ENCODE assay signal across 20 mouse cellular contexts in the genomic region with DNA sequence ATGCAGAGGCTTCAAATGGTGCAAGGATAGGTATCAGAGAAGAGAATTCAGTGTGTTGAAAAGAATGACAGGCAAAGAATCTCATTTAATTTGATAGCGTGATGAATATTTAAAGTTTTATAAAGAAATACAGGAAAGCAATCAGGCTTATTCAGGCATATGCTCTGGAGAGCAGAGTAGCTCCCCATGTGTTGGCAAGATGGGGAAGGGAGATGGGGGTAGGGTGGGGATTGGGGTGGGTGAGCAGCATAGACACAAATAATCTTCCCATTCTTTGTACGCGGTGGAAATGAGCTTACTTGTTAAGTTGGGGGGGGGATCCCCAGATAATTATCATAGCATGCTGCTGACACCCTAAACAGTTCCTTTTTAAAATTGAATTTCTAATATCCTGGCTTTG. TPM values are rescaled to one million over a fixed set of nuclear protein-coding genes. Genes with fewer than 3 reads are reported as not detected.
"Had no signal": no experiment of that assay in that cellular context is flagged by ENCODE, and none has a peak within 500 bp of the region (broad histone marks: within the 10 kb centered on the region; RNA-seq: fewer than 3 reads in every experiment).

No protein-coding gene starts in this region.

- H3K9ac ChIP-seq: lung, embryonic 15.5 days; midbrain, embryonic 13.5 days; midbrain, embryonic 15.5 days; neural tube, embryonic 12.5 days; stomach, embryonic 15.5 days had no signal

- ATAC-seq: lung, postnatal 0 days; midbrain, embryonic 13.5 days; midbrain, embryonic 15.5 days had no signal

- H3K4me1 ChIP-seq: lung, embryonic 15.5 days; megakaryocyte, embryonic 14.5 days; midbrain, embryonic 13.5 days; midbrain, embryonic 15.5 days; neural tube, embryonic 12.5 days; stomach, embryonic 15.5 days had no signal

- H3K4me3 ChIP-seq: lung, embryonic 15.5 days; megakaryocyte, embryonic 14.5 days; midbrain, embryonic 13.5 days; midbrain, embryonic 15.5 days; neural tube, embryonic 12.5 days; stomach, embryonic 15.5 days had no signal

- H3K27ac ChIP-seq: lung, embryonic 15.5 days; macrophage; midbrain, embryonic 13.5 days; midbrain, embryonic 15.5 days; neural tube, embryonic 12.5 days; stomach, embryonic 15.5 days; stomach, postnatal 0 days had no signal

- H3K27me3 ChIP-seq: lung, embryonic 15.5 days; megakaryocyte, embryonic 14.5 days; neural tube, embryonic 12.5 days; stomach, embryonic 15.5 days had no signal

- H3K36me3 ChIP-seq: lung, embryonic 15.5 days; midbrain, embryonic 13.5 days; midbrain, embryonic 15.5 days; neural tube, embryonic 12.5 days; stomach, embryonic 15.5 days had no signal

- DNase-seq: lung, adult 2 months; lung, postnatal 14 days; lung, postnatal 36 days; right cerebral cortex, postnatal 14 days; thymus, adult 2 months; thymus, postnatal 25 days; thymus, postnatal 4 days had no signal

- H3K4me2 ChIP-seq: lung, embryonic 15.5 days; midbrain, embryonic 11.5 days; midbrain, embryonic 13.5 days; midbrain, embryonic 15.5 days; neural tube, embryonic 12.5 days; stomach, embryonic 15.5 days had no signal

- H3K9me3 ChIP-seq: lung, embryonic 15.5 days; midbrain, embryonic 13.5 days; midbrain, embryonic 15.5 days; neural tube, embryonic 12.5 days; stomach, embryonic 15.5 days had no signal

RNA-seq across cellular contexts. Expression of gene Lrfn2, which starts 13.7 kb away (rescaled TPM):
- total RNA-seq: megakaryocyte progenitor cell, adult 5-6 weeks; monocyte, adult 5-6 weeks; neutrophil, adult 5-6 weeks had no signal
- polyA plus RNA-seq: lung, adult 2 months; macrophage had no signal
